Mouse (Mus musculus) lung, postnatal 14 days (tissue): ENCODE measurements around the gene Cables2.

Source experiments
- DNase-seq: peaks from one replicate; pipeline ENCODE4 v3.0.0; 2021

The Cables2 gene

DNA sequence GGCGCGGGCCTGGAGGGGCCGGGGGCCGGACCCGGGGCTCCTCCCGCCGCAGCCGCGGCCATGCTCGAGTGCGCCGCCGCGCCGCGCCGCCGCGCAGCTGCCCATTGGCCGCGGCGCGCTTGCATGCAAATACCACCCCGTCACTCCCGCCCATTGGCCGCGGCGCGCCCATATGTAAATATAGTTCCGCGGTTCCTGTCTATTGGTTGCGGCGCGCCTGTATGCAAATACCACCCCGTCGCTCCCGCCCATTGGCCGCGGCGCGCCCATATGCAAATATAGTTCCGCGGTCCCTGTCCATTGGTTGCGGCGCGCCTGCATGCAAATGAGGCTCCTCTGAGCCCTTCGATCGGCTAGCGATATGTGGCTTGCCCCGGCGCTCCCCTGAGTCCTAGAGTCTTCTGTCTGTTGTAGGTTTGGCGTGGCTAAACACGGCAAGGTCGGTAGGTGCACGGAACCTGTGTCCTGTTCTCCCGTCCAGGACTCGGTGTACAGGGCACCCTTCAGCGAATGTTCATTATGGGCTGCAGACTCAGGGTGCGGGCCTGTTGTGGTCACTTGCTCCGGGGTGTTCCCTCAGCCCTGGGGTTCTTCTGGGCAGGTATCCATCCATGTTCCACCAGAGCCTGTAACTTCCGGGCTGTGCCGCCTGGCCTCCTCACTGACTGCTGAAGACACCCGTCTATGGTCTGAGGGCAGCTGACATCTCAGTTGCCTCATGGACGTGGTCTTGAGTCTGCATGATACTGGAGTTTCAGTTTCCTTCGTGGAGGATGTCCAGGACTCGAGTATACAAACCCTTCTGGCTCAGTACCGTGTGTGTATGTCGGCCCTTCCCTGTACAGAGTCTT, at the start of gene Cables2:
Cables2 (minus strand) TSS at position 103 of the 851 bp plus-strand sequence.
- peak; percentile 93 for DNase-seq

DNA sequence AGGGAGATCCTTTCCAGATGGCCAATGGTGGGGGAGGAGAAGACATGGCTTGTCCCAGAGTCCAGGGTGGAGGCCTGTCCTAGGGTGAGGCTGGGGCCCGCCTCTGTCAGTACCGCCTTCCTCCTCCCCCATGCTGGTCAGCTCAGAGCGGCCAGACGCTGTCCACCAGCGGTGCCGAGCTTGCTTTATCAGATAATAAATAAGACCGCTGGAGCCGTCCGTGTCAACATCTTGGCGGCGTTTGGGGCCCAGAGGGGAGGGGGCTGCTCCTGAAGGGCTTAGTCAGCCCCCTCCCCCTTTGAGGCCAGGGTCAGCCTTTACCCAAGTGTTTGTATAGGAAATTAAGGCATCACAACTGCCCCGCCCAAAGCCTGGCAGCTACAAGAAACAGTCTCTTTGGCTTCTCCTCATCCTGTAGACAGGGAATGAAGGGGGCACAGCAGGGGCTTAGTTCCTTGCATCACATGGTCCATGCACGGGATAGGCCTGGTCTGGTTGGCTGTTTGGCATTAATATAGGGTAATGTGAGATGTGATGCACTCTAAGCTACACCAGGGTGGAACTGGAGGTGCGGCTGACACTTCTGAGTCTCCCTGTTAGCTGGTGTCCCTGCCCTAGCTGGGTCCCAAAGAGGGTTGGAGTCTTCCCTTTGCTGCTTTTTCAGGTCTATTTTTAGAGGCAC, 49.5 kb upstream of the Cables2 start:
- DNase-seq = peak; percentile 53

DNA sequence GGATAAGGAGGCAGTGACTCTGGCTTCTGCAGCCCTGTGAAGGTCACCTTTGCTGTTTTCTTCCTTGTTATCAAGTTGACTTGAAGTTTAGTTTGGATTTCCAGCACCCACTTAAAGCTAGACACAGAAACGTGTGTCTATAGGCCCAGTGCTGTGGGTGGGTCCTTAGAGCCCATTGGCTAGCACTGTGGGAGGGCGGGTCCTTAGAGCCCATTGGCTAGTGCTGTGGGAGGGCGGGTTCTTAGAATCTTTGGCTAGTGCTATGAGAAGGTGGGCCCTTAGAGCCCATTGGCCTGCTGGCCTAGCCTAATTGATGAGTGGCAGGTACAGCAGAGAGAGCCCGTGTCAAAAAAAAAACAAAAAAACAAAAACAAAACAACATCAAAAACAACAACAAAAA, 46.9 kb upstream of the Cables2 start:
- DNase-seq = no peak

DNA sequence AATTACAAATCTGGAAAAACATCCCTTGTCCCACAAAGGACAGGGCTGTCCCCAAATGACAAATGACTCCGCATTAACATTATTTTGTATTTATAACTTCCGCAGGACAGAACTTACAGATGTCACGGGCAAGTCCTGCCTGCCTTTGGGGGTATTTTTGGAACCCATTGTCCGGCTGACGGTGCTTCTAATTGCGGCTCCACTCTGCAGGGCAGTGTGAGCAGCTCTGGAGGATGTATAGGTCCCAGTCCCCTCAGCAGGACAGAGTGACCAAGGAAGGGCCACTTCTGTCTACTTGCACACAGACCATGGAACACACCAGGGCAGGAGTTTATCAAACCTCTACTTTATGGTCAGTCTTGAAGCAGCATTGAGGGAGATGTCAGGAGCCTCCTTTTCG, 44.3 kb upstream of the Cables2 start:
- no peak for DNase-seq

DNA sequence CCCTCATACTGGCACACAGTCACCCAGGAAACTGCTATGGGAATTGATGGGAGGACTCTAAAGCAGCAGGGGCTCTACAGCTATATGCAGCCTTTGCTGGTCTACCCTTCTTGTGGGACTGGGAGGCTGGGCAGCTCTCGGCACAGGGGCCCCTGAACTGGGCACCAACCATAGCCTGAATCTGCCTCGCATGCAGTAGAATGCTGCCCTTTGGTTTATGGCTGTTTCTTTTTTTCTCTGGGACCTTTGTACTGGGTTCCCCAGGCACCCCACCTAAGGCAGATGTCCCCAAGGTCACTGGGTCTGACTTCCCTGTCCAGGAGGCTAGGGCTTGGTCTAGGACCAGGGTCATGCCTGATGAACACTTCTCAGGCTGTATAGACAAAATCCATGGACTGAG, 41.0 kb upstream of the Cables2 start:
- no peak for DNase-seq

DNA sequence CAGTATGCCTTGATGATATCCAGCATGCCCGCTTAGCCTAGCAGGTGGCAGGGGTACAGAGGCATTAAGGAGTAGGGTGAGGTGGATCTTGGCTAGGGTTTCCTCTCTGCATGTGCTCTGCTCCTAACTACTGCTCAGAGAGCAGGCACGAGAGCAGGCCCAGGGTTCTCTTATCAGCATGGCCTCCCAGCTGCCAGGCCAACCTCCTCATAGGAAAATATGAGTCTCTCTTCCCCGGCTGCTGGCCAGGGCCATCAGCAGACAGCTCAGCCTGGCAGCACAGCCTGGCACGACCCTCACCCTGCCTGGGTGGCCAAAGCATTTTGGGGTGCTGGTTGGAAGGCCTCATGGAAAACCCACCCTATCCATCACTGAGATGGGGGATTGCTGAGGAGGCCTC, 37.9 kb upstream of the Cables2 start:
- DNase-seq = no peak

DNA sequence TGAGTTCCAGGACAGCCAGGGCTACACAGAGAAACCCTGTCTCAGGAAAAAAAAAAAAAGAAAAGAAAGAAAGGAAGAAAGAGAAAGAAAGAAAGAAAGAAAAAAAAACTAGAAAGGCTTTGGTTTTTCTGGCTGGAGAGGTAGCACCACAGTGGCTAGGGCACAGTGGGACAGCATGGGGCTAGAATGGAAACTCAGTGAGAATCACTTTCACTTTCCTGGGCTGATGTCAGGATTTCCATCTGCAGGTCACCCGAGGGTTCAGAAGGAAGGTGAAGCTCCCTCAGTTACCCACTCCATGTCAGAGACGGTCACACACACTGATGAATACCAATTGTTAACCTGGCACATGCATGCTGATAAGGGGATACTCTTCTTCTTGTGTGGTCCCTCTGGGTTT, 34.4 kb upstream of the Cables2 start:
- no peak for DNase-seq

DNA sequence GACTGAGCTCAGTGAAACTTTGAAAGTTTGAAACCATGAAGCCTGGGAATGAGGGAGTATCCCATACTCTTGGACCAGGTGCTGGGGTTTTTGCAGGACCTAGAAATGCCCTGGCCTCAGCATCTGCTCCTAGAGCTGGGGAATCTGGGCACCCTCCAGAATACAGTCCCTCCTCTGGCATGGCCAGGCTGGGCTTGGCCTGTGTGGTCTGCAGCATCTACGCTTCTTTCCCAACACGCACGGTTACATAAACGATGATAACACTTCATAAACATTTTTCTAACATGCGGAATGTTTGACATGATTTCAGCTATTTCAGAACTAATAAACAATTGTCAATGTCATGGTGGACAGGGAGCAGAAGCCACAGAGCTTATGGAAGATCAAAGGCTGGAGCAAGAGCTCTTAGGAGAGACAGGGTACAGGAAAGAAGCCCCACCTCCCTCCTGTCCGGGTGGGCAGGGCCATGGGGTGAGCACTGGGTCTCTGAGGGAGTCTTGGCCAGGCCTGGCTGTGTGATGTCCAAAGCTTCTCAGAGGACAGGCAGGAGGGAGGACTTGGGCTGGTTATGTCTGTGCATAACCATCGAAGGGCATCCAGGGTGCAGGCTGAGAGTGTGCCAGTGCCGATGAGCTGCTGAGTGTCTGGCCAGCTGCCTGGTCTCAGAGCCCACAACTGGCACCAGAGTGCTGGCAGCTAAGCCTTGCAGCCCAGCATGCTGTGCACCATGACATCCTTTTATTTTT, 33.3 kb upstream of the Cables2 start:
- DNase-seq = peak; percentile 61

DNA sequence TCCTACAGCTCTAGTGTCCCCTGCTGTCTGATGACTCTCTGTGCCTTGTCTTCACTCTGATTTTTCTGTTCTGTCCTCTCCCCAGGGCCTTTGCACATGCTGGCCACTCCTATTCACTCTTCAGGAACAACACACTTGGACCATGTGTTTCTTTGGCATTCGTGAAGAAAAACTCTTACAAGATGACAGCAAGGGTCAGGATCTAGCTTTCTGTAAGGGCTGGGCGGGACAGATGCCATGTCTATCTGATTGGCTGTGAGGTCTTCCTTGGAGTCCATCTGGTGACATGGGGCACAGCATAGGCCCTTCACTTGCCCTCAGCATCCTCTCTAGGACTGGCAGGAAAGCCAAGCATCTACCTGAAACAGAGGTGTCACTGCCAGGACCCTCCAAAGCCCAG, 32.7 kb upstream of the Cables2 start:
- DNase-seq = no peak

DNA sequence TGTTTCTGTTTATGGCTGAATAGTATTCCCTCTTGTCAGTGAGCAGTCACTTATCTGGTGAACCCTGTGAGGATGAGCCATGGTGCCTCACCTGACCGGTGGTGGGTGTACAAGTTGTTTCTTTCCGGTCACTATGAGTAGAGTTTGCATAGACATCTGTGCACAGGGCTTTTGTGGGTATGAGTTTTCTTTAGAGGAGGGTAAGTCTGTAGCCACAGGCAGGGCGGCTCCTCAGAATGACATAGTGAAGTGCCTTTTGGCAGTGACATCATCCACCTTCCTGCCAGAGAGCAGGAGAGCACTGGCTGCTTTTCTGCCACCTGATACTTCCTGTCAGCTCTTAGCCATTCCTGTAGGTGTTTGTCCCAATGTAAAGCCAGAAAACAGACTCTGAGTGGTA, 32.2 kb upstream of the Cables2 start:
- DNase-seq = no peak

DNA sequence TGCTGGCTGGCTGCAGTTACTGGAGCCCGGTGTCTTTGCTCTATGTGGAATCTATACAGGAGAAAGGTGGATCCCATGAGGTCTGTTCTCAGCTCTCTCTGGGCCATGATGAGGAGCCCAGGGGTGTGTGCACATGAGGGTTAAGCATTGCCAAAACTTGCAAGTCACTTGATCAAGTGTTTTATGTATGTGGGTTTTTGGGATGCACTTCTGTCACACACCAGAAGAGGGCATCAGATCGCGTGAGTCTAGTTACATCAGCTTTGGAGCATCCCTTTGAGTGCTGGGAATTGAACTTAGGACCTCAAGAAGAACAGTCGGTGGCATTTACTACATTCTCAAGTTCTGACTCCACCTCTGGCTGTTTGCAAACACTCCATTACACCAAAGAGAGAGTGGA, 31.3 kb upstream of the Cables2 start:
- DNase-seq = no peak

DNA sequence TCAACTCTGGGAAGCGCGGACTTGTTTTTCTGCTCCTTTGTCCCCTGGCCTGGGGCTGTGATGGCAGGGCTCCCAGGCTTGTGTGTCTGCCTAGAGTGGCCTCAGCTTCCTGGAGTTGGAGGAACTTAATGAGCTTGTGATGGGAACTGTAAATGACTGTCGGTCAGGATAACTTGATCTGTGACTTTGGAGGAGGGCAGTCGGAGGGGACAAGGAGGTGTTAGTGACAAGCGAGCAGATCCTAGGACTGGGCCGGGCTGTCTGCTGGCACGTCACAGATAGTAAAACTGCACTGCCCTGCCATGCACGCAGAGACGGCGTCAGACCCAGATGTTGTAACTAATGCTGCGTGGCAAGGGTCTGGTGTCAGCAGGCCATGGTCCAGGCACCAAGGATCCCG, 30.2 kb upstream of the Cables2 start:
- peak; percentile 57 for DNase-seq

DNA sequence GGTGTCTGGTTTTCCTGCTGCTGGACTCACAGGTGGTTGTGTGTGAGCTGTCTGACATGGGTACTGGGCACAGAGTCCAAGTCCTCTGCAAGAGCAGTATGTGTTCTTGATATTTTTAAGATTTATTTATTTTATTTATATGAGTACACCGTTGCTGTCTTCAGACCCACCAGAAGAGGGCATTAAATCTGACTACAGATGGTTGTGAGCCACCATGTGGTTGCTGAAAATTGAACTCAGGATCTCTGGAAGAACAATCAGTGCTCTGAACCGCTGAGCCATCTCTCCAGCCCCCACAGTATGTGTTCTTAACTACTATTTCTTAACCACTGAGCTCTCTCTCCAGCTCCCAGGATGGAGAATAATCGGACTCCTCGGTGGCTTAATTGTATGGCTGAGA, 28.9 kb upstream of the Cables2 start:
- no peak for DNase-seq

DNA sequence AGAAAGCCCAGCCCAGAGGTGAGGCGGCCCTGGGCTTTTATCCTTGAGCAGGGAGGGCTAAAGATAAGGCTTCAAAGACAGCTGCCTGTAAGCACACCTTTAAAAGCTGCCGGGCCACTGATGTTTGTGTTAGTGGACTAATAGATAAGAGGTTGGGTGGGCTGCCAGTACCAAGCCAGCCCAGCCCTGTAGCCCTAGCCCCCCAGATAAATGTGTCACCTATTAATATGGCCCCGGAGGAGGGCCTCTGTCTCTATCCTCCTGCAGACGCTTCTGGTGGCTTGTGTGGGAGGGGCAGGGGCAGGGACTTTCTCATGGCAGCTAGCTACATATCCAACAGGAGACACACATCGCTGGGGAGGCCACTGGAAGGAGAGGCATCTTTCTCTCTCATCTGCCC, 27.5 kb upstream of the Cables2 start:
- no peak for DNase-seq

DNA sequence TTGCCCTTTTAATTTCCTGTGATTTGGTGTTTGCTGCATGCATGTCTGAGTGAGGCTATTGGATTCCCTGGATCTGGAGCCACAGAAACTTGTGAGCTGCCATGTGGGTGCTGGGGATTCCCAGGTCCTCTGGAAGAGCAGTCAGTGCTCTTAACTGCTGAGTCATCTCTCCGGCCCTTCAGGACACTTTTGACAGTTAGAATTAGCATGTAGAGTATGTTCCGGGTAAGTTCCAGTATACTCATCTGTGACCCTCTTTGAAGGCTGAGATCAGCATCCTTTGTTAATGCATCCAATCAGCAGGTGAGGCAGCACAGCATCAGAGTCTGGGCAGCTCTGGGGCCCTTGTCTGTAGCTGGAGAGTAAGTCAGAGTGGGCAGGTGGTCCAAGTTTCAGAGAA, 27.0 kb upstream of the Cables2 start:
- no peak for DNase-seq

DNA sequence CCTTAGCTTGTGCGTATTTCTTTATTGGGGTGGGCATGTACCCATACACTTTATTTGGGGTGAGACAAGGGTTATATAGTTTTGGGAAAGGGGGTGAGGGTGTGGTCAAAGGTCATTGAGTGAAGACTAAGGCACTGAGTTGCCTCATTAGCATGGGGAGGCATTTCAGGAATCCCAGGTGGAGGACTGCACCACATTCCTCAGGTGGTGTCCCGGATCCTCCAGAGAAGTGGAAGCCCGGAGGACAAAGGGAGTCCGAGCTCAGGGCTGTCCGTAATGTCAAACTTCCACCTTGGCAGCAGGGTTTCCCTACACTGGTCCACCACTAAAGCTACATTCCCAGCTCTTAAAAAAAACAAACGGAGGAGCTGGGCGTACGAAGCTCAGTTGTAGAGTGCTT, 19.6 kb upstream of the Cables2 start:
- no peak for DNase-seq

DNA sequence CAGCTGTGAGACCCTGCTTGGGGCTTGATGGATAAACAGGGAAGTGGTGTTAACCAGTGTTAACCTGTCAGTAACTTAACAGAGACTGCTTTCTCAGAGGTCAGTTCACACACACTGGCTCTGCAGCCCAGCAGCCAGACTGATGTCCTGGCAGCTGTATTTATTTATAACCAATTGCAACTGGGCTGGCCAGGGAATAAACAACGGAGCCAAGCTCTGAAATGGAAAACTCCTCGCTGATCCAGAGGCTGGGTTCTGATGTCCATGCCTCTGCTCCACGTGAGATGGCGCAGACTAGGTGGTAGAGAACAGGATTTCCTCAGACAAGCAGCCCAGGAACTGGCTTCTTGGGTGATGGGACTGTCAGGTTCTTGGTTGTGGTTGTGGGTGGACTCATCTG, 18.7 kb upstream of the Cables2 start:
- peak; percentile 40 for DNase-seq

DNA sequence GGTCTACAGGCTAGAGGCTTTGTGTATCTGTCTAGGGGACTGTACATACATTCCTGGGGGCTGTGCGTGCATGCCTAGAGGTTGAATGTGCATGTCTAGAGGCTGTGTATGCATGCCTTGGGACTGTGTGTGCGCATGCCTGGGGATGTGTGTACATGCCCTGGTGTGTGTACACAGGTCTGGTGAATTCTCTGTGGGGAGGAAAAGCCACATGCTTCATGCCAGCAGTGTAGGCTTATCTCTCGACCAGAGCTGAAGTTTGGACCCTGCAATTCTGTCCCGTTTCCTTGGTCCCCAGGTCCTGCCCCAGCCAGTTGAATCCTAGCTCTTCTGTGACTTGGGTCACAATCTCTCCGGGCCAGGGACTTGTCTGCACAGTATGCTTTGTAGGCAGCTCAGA, 18.3 kb upstream of the Cables2 start:
- no peak for DNase-seq

DNA sequence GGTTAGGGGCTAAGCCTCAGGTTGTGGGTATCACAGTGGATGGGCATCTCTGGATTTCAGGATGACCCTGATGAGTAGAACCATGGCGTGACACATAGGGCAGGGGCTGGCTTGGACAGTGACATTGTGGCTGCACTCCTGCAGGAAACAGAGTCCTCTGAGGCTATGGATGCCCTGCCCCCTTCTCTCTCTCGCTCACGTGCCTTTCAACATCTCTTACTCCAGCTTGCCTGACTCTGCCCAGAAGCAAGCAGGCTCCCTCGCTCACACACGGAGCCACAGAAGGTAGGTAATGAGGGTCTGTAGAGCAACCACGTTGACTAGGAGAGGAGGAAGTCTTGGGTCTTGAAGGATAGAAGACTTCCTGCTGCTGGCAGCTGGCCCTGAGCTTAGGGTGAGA, 17.2 kb upstream of the Cables2 start:
- no peak for DNase-seq

DNA sequence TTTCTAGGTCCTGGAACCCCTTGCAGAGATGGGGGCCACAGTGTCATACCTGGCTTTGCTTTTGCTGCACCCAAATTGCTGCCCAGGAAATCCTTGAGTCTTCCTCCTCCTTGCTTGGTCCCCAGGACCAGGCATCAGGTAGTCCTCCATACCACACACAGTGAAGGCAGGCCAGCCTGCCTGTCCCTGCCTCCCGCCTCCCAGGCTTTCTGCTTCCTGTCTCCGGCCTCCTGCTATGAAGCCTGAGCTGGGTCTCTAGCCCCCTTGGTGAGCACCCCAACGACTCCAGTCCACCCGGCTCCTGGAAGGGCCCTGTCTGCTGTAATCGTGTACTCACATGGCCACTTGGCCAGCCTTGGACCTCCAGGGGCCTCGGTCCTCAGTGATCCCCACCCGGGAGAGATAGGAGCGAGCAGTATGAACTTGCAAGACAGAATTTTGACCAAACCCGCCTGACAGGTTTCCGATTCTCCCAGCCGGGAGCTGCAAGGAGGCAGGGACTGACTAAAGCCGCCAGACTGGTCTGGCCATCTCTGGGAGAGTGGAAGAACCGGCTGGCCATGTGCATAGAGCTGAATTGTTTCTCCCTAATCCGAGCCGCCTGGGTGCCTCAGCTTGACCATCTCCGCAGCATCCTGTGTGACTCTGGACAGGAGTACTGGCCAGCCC, 16.3 kb upstream of the Cables2 start, which contains the start of gene Rbbp8nl:
Rbbp8nl (minus strand) TSS at position 440 of the 669 bp plus-strand sequence.
- peak; percentile 78 for DNase-seq

DNA sequence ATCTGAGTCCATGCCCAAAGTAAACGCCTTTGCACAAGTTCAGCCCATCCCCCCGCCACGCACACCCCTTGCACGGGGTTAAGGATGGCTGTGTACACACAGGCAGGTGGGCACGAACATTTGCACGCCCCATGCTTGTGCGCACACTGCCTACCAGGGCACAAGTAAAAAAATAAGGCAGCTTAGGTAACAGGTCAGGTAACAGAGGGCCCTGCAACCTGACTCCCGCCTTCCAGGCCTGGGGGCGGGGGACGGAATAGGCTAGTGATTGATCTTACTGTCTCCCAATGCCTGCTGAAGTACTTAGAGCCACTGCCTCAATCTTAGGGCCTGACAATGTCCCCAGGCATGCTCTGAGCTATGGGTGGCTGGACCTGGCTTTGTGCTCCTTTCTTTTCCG, 15.7 kb upstream of the Cables2 start:
- no peak for DNase-seq

DNA sequence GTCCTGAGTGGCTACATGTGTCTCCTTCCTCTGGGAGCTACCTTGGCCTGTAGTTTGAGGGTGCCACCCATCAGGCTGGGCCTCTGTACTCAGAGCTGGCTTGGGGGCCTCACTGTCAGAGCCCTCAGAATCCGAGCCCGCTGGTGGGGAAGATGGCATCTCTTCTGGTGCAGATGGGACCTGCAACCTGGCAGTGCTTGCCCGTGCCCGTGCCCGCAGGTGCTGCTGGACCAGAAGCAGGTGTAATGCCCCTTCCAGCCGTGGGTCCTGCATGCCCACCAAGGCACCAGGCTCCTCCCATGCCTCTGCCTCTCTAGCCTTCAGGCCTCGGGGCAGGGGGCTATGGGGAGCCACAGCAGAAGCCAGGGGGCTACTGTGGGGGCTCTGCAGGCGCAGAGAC, 6.0 kb upstream of the Cables2 start:
- DNase-seq = no peak

DNA sequence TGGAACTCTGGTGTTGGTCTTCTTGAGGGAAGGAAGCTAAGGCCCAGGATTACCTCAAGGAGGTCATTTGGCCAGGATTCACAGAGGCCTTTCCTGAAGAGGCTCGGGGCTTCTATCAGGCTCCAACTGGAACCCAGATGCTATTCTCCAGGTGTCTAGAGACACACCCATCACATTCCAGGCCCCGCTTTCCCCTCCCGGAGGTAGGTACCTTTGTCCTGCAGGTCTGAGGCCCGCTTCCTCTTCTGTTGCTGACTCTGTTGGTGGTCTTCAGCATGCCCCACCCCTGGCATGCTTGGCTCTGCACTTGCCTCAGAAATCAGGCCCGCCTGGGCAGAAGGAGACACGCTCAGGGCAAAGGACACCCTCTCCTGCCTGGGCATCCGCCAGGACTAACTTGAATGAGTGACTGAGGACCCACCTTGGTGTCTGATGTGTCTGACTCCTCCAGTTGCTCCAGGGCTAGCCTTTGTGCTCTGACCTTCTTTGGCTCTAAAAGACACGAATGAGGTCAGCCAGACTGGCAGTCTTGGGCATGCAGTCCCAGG, 4.6 kb upstream of the Cables2 start:
- no peak for DNase-seq
